Mouse (Mus musculus): Measurements from ENCODE around the gene Capn6. TPM values are rescaled to one million over a fixed set of nuclear protein-coding genes. Genes with fewer than 3 reads are reported as not detected.

The Capn6 gene
- polyA plus RNA-seq (2014; fragmentation: Nextera tagmentation; extraction: Ambion mirVana) = 22.6 and 26.4 TPM in 2 replicates

DNA sequence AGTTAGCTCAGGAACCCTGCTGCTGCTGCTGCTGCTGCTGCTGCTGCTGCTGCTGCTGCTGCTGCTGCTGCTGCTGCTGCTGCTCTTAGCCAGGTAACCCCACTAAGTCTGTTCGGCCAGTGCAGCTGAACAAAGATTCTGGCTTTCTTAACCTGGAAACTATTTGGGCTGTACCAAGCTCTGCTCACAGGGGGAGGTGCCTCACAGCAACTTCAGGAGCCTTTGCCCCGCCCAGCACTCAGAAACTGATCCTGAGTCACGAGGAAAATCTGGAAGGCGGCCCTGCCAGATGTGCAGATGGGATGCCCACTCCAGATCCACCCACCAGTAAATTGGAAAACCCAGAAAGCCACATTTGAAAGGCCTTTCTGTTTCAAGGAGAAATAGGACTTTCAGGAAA is at the start of gene Capn6:
TSS of gene Capn6 (minus strand) at position 203 of the 400 bp plus-strand sequence.
- Histone ChIP-seq H3K36me3 (ENCODE audit: control insufficient read depth, insufficient read depth, low read length) (no peaks in the 10 kb centered on the region), H3K4me3 (ENCODE audit: low read depth, low read length) (no peak within 1 kb of the TSS), H3K4me2 (replicated peaks; ENCODE audit: low read depth, low read length) (no peak within 1 kb of the TSS), H3K9me3 (ENCODE audit: control insufficient read depth, low read length) (no peaks in the 10 kb centered on the region), H3K27me3 (ENCODE audit: control insufficient read depth, insufficient read depth, low read length) (no peaks in the 10 kb centered on the region), H3K4me1 (replicated peaks; ENCODE audit: control insufficient read depth, insufficient read depth, low read length) (no peaks in the 10 kb centered on the region), H3K27ac (ENCODE audit: low read depth, low read length) (no peak within 1 kb of the TSS), H3K9ac (ENCODE audit: low read depth, low read length) (no peak within 1 kb of the TSS)
- ATAC-seq (ENCODE audit: low FRiP score) (no peak), DNase-seq (ENCODE audit: low spot score) (peak; percentile 9)
- 47% methylated on average over 4 of the region's 4 CpGs for WGBS

DNA sequence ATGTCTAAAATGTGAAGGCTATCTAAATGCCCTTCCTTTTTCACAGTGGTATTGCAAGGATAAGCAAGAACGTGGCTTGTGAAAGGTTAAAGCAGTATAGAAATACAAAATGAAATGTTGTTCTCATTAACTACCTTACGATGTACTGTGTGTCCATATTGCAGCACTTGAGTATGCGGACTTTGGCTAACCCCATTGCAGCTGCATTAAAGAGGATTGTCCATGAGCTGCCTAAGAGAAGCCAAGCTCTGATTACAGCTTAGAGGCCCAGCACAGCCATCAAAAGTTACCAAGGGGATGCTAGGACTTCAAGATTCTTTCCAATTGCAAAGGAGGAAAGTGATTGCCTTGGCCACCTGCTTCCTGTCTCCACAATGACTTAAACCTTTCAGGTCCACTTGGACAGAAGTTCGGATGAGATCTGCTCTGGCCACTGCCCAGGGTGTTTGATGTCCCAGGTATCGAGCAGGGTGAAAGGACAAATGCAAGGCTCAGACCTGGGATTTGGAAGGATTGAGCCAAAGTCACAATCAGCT is 40.0 kb upstream of the Capn6 start:
- no peaks in the 10 kb centered on the region for H3K27me3 ChIP-seq (ENCODE audit: control insufficient read depth, insufficient read depth, low read length)
- no peak overlapping the region for H3K4me3 ChIP-seq (ENCODE audit: low read depth, low read length)
- WGBS = 90% methylated on average over 5 of the region's 5 CpGs
- no peak overlapping the region for H3K27ac ChIP-seq (ENCODE audit: low read depth, low read length)
- DNase-seq (ENCODE audit: low spot score) (no peak), ATAC-seq (ENCODE audit: low FRiP score) (no peak)
- H3K9me3 ChIP-seq (ENCODE audit: control insufficient read depth, low read length) = no peaks in the 10 kb centered on the region
- no peak overlapping the region for H3K9ac ChIP-seq (ENCODE audit: low read depth, low read length)
- H3K4me2 ChIP-seq (replicated peaks; ENCODE audit: low read depth, low read length) = no peak overlapping the region
- no peaks in the 10 kb centered on the region for H3K4me1 ChIP-seq (replicated peaks; ENCODE audit: control insufficient read depth, insufficient read depth, low read length)
- no peaks in the 10 kb centered on the region for H3K36me3 ChIP-seq (ENCODE audit: control insufficient read depth, insufficient read depth, low read length)

GRCm38 (mm10) chrX:143851351-143851750 is 24.1 kb upstream of the Capn6 start:
- Histone ChIP-seq H3K9me3 (ENCODE audit: control insufficient read depth, low read length) (no peaks in the 10 kb centered on the region), H3K27ac (ENCODE audit: low read depth, low read length) (no peak overlapping the region), H3K4me3 (ENCODE audit: low read depth, low read length) (no peak overlapping the region), H3K4me2 (replicated peaks; ENCODE audit: low read depth, low read length) (no peak overlapping the region), H3K4me1 (replicated peaks; ENCODE audit: control insufficient read depth, insufficient read depth, low read length) (no peaks in the 10 kb centered on the region), H3K27me3 (ENCODE audit: control insufficient read depth, insufficient read depth, low read length) (no peaks in the 10 kb centered on the region), H3K36me3 (ENCODE audit: control insufficient read depth, insufficient read depth, low read length) (no peaks in the 10 kb centered on the region), H3K9ac (ENCODE audit: low read depth, low read length) (no peak overlapping the region)
- WGBS = 91% methylated on average over 3 of the region's 3 CpGs
- DNase-seq (ENCODE audit: low spot score) (no peak), ATAC-seq (ENCODE audit: low FRiP score) (no peak)

GRCm38 (mm10) chrX:143849969-143850368 is 22.8 kb upstream of the Capn6 start:
- ATAC-seq (ENCODE audit: low FRiP score) (no peak), DNase-seq (ENCODE audit: low spot score) (no peak)
- H3K27ac ChIP-seq (ENCODE audit: low read depth, low read length) = no peak overlapping the region
- H3K27me3 ChIP-seq (ENCODE audit: control insufficient read depth, insufficient read depth, low read length) = no peaks in the 10 kb centered on the region
- H3K4me1 ChIP-seq (replicated peaks; ENCODE audit: control insufficient read depth, insufficient read depth, low read length) = no peaks in the 10 kb centered on the region
- no peaks in the 10 kb centered on the region for H3K36me3 ChIP-seq (ENCODE audit: control insufficient read depth, insufficient read depth, low read length)
- H3K4me2 ChIP-seq (replicated peaks; ENCODE audit: low read depth, low read length) = no peak overlapping the region
- H3K4me3 ChIP-seq (ENCODE audit: low read depth, low read length) = no peak overlapping the region
- no peak overlapping the region for H3K9ac ChIP-seq (ENCODE audit: low read depth, low read length)
- WGBS = 79% methylated on average over 3 of the region's 3 CpGs
- no peaks in the 10 kb centered on the region for H3K9me3 ChIP-seq (ENCODE audit: control insufficient read depth, low read length)

GRCm38 (mm10) chrX:143846637-143847036 is 19.4 kb upstream of the Capn6 start:
- Histone ChIP-seq H3K27me3 (ENCODE audit: control insufficient read depth, insufficient read depth, low read length) (no peaks in the 10 kb centered on the region), H3K36me3 (ENCODE audit: control insufficient read depth, insufficient read depth, low read length) (no peaks in the 10 kb centered on the region), H3K4me2 (replicated peaks; ENCODE audit: low read depth, low read length) (no peak overlapping the region), H3K9me3 (ENCODE audit: control insufficient read depth, low read length) (no peaks in the 10 kb centered on the region), H3K4me3 (ENCODE audit: low read depth, low read length) (no peak overlapping the region), H3K9ac (ENCODE audit: low read depth, low read length) (no peak overlapping the region), H3K27ac (ENCODE audit: low read depth, low read length) (no peak overlapping the region), H3K4me1 (replicated peaks; ENCODE audit: control insufficient read depth, insufficient read depth, low read length) (no peaks in the 10 kb centered on the region)
- ATAC-seq (ENCODE audit: low FRiP score) (no peak), DNase-seq (ENCODE audit: low spot score) (no peak)
- 80% methylated on average over 3 of the region's 3 CpGs for WGBS

DNA sequence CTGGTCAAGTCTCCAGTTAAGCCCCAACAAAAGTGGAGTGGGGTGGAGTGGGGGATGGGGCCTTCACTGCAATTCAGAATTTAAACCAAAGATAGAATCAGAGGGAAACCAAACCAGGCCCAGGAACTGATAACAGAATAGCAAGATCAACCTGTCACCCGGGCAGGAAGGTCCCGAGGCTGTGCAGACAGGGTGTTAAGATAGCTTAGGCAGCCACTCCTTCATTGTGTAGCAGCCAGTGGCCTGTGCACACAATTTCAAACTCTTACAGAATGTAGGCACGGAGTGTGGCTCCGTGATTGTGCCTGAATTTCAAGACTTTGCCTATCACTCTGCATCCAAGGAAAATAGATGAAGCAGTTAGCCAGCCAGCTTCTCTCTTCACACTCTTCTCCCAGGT is 693 bp downstream of the Capn6 start:
- Histone ChIP-seq H3K4me2 (replicated peaks; ENCODE audit: low read depth, low read length) (no peak overlapping the region), H3K9me3 (ENCODE audit: control insufficient read depth, low read length) (no peaks in the 10 kb centered on the region), H3K4me1 (replicated peaks; ENCODE audit: control insufficient read depth, insufficient read depth, low read length) (no peaks in the 10 kb centered on the region), H3K27me3 (ENCODE audit: control insufficient read depth, insufficient read depth, low read length) (no peaks in the 10 kb centered on the region), H3K4me3 (ENCODE audit: low read depth, low read length) (no peak overlapping the region), H3K27ac (ENCODE audit: low read depth, low read length) (no peak overlapping the region), H3K9ac (ENCODE audit: low read depth, low read length) (no peak overlapping the region), H3K36me3 (ENCODE audit: control insufficient read depth, insufficient read depth, low read length) (no peaks in the 10 kb centered on the region)
- DNase-seq (ENCODE audit: low spot score) (no peak), ATAC-seq (ENCODE audit: low FRiP score) (no peak)
- 67% methylated on average over 4 of the region's 4 CpGs for WGBS

DNA sequence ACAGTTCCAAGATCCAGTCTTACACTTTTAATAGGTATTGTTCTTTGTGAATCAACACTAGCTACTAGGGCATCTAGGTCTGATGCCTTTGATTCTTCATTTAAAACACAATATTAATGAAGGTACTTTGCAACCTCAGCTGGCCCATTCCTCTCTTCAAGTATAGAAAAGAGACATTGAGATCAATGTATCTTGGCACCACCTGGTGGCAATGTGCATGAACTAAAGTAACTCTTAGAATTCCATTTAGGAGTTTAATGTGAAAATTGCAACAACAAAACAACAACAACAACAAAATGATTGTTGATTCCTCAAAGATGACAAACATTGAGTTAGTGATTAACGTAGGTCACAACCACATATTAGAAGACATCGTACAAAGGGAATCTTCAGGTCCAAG is 8.3 kb downstream of the Capn6 start:
- no peak for ATAC-seq (ENCODE audit: low FRiP score)
- 89% methylated on average over 2 of the region's 2 CpGs for WGBS
- no peak overlapping the region for H3K9ac ChIP-seq (ENCODE audit: low read depth, low read length)
- no peaks in the 10 kb centered on the region for H3K36me3 ChIP-seq (ENCODE audit: control insufficient read depth, insufficient read depth, low read length)
- H3K9me3 ChIP-seq (ENCODE audit: control insufficient read depth, low read length) = no peaks in the 10 kb centered on the region
- H3K27ac ChIP-seq (ENCODE audit: low read depth, low read length) = no peak overlapping the region
- no peak for DNase-seq (ENCODE audit: low spot score)
- H3K4me2 ChIP-seq (replicated peaks; ENCODE audit: low read depth, low read length) = no peak overlapping the region
- no peaks in the 10 kb centered on the region for H3K4me1 ChIP-seq (replicated peaks; ENCODE audit: control insufficient read depth, insufficient read depth, low read length)
- H3K4me3 ChIP-seq (ENCODE audit: low read depth, low read length) = no peak overlapping the region
- no peaks in the 10 kb centered on the region for H3K27me3 ChIP-seq (ENCODE audit: control insufficient read depth, insufficient read depth, low read length)

- 85% methylated on average over 1 of the region's 1 CpGs for WGBS
- no peak overlapping the region for H3K27ac ChIP-seq (ENCODE audit: low read depth, low read length)
- no peak overlapping the region for H3K9ac ChIP-seq (ENCODE audit: low read depth, low read length)
- no peak overlapping the region for H3K4me3 ChIP-seq (ENCODE audit: low read depth, low read length)
- no peaks in the 10 kb centered on the region for H3K36me3 ChIP-seq (ENCODE audit: control insufficient read depth, insufficient read depth, low read length)
- H3K27me3 ChIP-seq (ENCODE audit: control insufficient read depth, insufficient read depth, low read length) = no peaks in the 10 kb centered on the region
- no peaks in the 10 kb centered on the region for H3K9me3 ChIP-seq (ENCODE audit: control insufficient read depth, low read length)
- ATAC-seq (ENCODE audit: low FRiP score) = no peak
- no peak for DNase-seq (ENCODE audit: low spot score)
- no peaks in the 10 kb centered on the region for H3K4me1 ChIP-seq (replicated peaks; ENCODE audit: control insufficient read depth, insufficient read depth, low read length)
- no peak overlapping the region for H3K4me2 ChIP-seq (replicated peaks; ENCODE audit: low read depth, low read length)
Observed at GRCm38 (mm10) chrX:143815948-143816347, 11.3 kb downstream of the Capn6 start.

GRCm38 (mm10) chrX:143762556-143762955 is 64.7 kb downstream of the Capn6 start:
- DNase-seq (ENCODE audit: low spot score) (no peak), ATAC-seq (ENCODE audit: low FRiP score) (no peak)
- no peaks in the 10 kb centered on the region; the same call in 1 of the 2 replicates for H3K27me3 ChIP-seq (ENCODE audit: control insufficient read depth, insufficient read depth, low read length)
- WGBS = 75% methylated on average over 3 of the region's 3 CpGs
- no peak overlapping the region for H3K4me3 ChIP-seq (ENCODE audit: low read depth, low read length)
- H3K27ac ChIP-seq (ENCODE audit: low read depth, low read length) = no peak overlapping the region
- no peaks in the 10 kb centered on the region for H3K4me1 ChIP-seq (replicated peaks; ENCODE audit: control insufficient read depth, insufficient read depth, low read length)
- no peak overlapping the region for H3K4me2 ChIP-seq (replicated peaks; ENCODE audit: low read depth, low read length)
- H3K9me3 ChIP-seq (ENCODE audit: control insufficient read depth, low read length) = no peaks in the 10 kb centered on the region
- no peaks in the 10 kb centered on the region for H3K36me3 ChIP-seq (ENCODE audit: control insufficient read depth, insufficient read depth, low read length)
- no peak overlapping the region for H3K9ac ChIP-seq (ENCODE audit: low read depth, low read length)

Measured in hindbrain, embryonic 11.5 days (tissue).